Mouse (Mus musculus): ENCODE data around the gene Nmrk2.

DNA sequence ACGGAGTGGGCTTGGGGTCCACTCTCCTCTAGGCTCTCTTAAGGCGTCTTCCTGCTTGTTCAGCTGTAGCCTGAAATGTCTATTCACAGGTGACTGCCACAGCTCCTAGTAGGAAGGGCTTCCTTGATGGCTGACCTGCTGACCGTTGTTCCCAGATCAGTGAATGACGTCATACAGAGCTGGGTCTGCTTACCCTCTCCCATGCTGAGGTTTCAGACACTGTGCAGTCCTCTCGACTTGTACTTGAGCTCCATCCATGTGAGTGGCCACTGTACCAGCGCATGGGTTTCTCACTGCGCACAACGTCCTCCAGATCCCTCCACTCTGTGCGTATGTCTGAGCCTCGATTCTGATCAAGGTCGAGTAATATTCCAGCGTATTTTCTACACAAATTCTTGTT is 49.2 kb downstream of the Nmrk2 start:
- TF ChIP-seq CTCF (IDR thresholded peaks at IDR 0.05; ENCODE audit: low read depth), result no peak
- TF ChIP-seq EP300 (IDR thresholded peaks at IDR 0.05; ENCODE audit: low read depth), result no peak
